Mouse (Mus musculus): ENCODE data around the gene Nmnat2. TPM values are rescaled to one million over a fixed set of nuclear protein-coding genes. Genes with fewer than 3 reads are reported as not detected.

The Nmnat2 gene
- total and polyA plus RNA-seq, 2 experiments from 2014 or later = 87.6 to 152 TPM

DNA sequence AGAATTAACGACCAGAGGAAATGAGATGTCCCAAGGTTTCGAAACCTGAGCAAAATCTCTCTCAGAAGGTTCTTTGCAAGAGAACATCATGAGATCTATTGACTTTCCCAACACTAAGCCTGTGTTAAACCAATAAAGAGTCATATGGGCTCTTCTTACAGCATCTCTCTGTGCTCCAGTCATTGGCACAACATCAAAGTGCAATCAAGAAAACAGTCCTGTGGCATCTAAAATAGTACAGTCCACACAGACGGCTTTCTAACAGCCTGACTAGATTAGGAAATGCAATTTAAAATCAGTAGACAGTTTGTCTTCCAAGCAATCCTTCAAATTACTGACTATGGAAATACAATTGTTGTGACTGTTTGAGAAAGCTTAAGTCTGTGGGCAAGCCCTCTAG lies 32.2 kb downstream of the Nmnat2 start:
- Histone ChIP-seq H3K27me3 (ENCODE audit: insufficient read depth, low read length) (no peaks in the 10 kb centered on the region), H3K4me3 (ENCODE audit: low read depth, low read length) (no peak overlapping the region), H3K36me3 (ENCODE audit: insufficient read depth, low read length) (no peaks in the 10 kb centered on the region), H3K4me1 (ENCODE audit: insufficient read depth, low read length) (no peaks in the 10 kb centered on the region), H3K9me3 (ENCODE audit: low read length) (no peaks in the 10 kb centered on the region), H3K4me2 (ENCODE audit: low read depth, low read length, poor library complexity, severe bottlenecking) (no peak overlapping the region), H3K27ac (ENCODE audit: low read depth, low read length) (no peak overlapping the region), H3K9ac (replicated peaks; ENCODE audit: low read length, poor library complexity, severe bottlenecking) (no peak overlapping the region)
- DNase-seq (ENCODE audit: low spot score) (no peak), ATAC-seq (ENCODE audit: low FRiP score) (no peak)
- no peak for TF ChIP-seq CTCF (IDR thresholded peaks at IDR 0.05)
- 73% methylated on average over 3 of the region's 3 CpGs for WGBS

DNA sequence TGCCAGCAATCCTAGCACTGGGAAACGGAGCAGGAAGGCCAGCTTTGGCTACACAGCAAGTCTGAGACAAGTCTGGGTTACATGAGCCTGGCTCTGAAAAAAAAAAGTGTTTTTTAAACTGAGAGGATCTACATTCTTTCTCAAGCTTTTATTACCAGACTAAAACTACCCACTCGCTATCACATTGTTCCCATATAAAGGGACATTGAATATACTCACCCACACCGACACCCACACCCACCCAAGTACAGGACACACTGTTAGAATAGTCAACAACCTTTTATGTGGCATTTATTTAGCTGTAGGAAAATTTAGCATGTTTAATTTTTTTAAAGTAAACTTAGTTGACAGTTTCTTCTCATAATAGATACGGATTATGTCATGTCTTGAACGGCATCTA lies 35.3 kb downstream of the Nmnat2 start:
- H3K9ac ChIP-seq (replicated peaks; ENCODE audit: low read length, poor library complexity, severe bottlenecking) = no peak overlapping the region
- 90% methylated on average over 5 of the region's 5 CpGs for WGBS
- DNase-seq (ENCODE audit: low spot score) (no peak), ATAC-seq (ENCODE audit: low FRiP score) (no peak)
- H3K4me2 ChIP-seq (ENCODE audit: low read depth, low read length, poor library complexity, severe bottlenecking) = no peak overlapping the region
- H3K4me3 ChIP-seq (ENCODE audit: low read depth, low read length) = no peak overlapping the region
- H3K27ac ChIP-seq (ENCODE audit: low read depth, low read length) = no peak overlapping the region
- H3K9me3 ChIP-seq (ENCODE audit: low read length) = no peaks in the 10 kb centered on the region
- no peak for TF ChIP-seq CTCF (IDR thresholded peaks at IDR 0.05)
- no peaks in the 10 kb centered on the region for H3K27me3 ChIP-seq (ENCODE audit: insufficient read depth, low read length)
- H3K36me3 ChIP-seq (ENCODE audit: insufficient read depth, low read length) = no peaks in the 10 kb centered on the region
- H3K4me1 ChIP-seq (ENCODE audit: insufficient read depth, low read length) = no peaks in the 10 kb centered on the region

DNA sequence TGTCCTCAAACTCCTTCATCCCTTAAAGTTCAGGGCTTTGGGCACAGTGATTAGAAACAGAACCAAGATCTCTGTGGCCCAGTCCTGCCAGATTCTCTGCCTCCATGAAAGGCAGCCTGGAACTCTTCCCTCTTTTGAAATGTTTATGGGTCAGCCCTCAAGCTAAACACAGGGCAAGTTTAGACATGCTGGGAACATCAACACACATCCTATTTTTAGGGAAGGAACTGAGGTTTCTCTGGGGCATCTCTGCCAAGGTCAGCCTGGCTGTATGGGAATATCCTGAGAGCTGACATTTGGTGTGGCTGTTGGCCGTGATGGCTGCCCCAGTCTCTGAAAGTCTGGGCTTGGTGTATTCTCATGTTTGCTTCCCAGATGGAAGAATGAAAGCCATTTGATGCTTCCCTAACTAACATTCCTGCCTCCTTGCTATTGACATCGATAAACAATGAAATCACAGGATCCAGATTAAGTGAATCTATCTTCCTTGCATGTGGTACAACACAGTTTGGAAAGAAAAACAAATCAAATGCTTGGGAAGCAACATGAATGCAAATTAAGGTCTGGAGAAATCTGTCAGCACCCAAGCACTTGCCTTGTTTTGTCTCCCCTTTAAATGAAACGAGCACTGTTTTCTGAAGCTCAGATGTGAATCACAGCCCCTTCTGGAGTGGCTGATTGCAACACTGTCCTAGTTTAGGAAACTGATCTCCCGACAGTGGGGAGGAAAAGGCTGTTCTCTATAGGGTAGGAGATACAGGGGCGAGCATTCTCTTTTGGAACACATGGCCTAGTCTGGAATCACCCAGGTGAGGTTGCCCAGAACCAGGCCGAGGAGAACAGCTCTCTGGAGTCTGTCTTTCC lies 37.7 kb downstream of the Nmnat2 start:
- 67% methylated on average over 6 of the region's 6 CpGs for WGBS
- Histone ChIP-seq H3K4me3 (ENCODE audit: low read depth, low read length) (no peak overlapping the region), H3K4me1 (ENCODE audit: insufficient read depth, low read length) (no peaks in the 10 kb centered on the region), H3K36me3 (ENCODE audit: insufficient read depth, low read length) (no peaks in the 10 kb centered on the region), H3K9ac (replicated peaks; ENCODE audit: low read length, poor library complexity, severe bottlenecking) (no peak overlapping the region), H3K27me3 (ENCODE audit: insufficient read depth, low read length) (no peaks in the 10 kb centered on the region), H3K4me2 (ENCODE audit: low read depth, low read length, poor library complexity, severe bottlenecking) (no peak overlapping the region), H3K9me3 (ENCODE audit: low read length) (no peaks in the 10 kb centered on the region), H3K27ac (ENCODE audit: low read depth, low read length) (no peak overlapping the region; the same call in 1 of the 2 replicates)
- DNase-seq (ENCODE audit: low spot score) = no peak
- no peak for ATAC-seq (ENCODE audit: low FRiP score)
- TF ChIP-seq CTCF (IDR thresholded peaks at IDR 0.05) = no peak

DNA sequence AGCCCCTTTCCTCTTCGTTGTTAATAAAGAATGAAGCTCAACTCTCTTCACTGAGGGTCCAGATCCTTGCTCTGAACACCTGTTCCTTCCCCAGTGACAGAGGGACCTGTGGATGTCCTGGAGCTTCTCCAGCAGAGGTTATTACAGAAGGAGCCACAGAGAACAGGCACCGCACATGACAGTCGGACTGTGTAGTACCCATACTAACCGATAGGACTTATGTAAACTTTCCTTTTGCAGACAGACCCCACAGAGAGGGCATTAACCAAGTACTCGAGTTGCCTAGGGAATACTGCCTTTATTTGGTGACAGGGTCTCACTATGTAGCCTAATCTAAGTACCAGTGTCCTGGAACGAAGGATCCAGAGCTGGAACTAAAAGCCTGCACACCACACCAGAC lies 39.0 kb downstream of the Nmnat2 start:
- no peak for TF ChIP-seq CTCF (IDR thresholded peaks at IDR 0.05)
- Histone ChIP-seq H3K4me3 (ENCODE audit: low read depth, low read length) (no peak overlapping the region), H3K9me3 (ENCODE audit: low read length) (no peaks in the 10 kb centered on the region), H3K36me3 (ENCODE audit: insufficient read depth, low read length) (no peaks in the 10 kb centered on the region), H3K4me2 (ENCODE audit: low read depth, low read length, poor library complexity, severe bottlenecking) (no peak overlapping the region), H3K27me3 (ENCODE audit: insufficient read depth, low read length) (no peaks in the 10 kb centered on the region), H3K9ac (replicated peaks; ENCODE audit: low read length, poor library complexity, severe bottlenecking) (no peak overlapping the region), H3K27ac (ENCODE audit: low read depth, low read length) (no peak overlapping the region), H3K4me1 (ENCODE audit: insufficient read depth, low read length) (no peaks in the 10 kb centered on the region; the same call in 1 of the 2 replicates)
- 78% methylated on average over 6 of the region's 6 CpGs for WGBS
- DNase-seq (ENCODE audit: low spot score) (no peak), ATAC-seq (ENCODE audit: low FRiP score) (no peak)

DNA sequence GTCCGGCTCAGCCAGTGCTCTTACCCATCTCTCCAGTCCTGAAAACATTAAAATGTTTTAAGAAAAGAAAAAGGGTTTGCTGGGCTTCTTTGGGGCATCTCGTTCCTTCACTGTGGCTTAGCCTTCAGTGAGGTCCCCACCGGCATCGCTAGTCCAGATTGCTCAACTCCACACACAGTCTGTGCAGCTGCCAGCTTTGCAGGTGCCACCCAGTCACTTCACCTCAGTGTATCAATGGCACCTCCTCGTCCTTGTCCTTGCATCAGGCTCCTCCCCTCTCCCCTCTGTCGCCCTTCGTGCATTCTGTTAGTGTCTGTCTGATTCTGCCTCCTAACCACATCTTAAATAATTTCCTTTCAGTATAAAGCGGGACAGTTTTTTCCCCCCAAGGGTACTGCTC lies 45.2 kb downstream of the Nmnat2 start:
- TF ChIP-seq CTCF (IDR thresholded peaks at IDR 0.05) = no peak
- Histone ChIP-seq H3K4me3 (ENCODE audit: low read depth, low read length) (no peak overlapping the region), H3K27me3 (ENCODE audit: insufficient read depth, low read length) (no peaks in the 10 kb centered on the region), H3K36me3 (ENCODE audit: insufficient read depth, low read length) (no peaks in the 10 kb centered on the region), H3K27ac (ENCODE audit: low read depth, low read length) (no peak overlapping the region), H3K9ac (replicated peaks; ENCODE audit: low read length, poor library complexity, severe bottlenecking) (no peak overlapping the region), H3K4me1 (ENCODE audit: insufficient read depth, low read length) (no peaks in the 10 kb centered on the region; the same call in 1 of the 2 replicates), H3K9me3 (ENCODE audit: low read length) (no peaks in the 10 kb centered on the region), H3K4me2 (ENCODE audit: low read depth, low read length, poor library complexity, severe bottlenecking) (no peak overlapping the region)
- DNase-seq (ENCODE audit: low spot score) = no peak
- 77% methylated on average over 8 of the region's 8 CpGs for WGBS
- no peak for ATAC-seq (ENCODE audit: low FRiP score)

DNA sequence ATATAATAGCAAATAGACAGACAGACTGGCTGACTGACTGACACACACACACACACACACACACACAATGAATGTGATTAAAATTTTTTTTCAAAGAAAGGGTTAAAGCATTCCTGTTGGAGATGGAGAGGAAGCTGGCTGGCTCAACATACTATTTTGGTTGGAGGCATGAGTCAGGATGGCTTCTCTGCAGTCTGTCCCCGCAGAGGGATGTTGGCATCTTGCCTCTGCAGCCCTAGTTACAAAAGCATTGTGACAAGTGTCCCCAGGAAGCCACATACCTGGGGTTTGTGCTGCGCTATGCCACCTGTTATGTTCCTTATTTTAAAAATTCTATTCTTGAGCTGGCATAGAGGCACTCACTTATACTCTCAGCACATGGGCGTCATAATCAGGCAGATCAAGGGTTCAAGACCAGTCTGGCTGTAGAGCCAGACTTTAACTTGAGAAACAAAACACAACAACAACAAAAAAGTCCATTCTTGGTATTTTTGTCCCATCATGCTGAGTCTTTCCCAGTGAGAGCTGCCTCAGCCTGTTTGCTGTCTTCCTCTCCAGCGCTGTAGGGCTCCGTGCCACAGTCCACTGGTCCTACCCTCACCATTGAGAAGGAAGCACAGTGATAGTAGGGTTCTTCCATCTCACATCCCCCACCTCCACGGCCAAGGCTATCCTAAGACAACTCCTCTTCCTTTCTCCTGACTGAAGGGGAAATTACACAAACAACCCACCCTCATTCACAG lies 45.9 kb downstream of the Nmnat2 start:
- no peak overlapping the region for H3K4me2 ChIP-seq (ENCODE audit: low read depth, low read length, poor library complexity, severe bottlenecking)
- no peak for TF ChIP-seq CTCF (IDR thresholded peaks at IDR 0.05)
- H3K9ac ChIP-seq (replicated peaks; ENCODE audit: low read length, poor library complexity, severe bottlenecking) = no peak overlapping the region
- no peaks in the 10 kb centered on the region for H3K27me3 ChIP-seq (ENCODE audit: insufficient read depth, low read length)
- WGBS = 79% methylated on average over 6 of the region's 6 CpGs
- no peaks in the 10 kb centered on the region; the same call in 1 of the 2 replicates for H3K4me1 ChIP-seq (ENCODE audit: insufficient read depth, low read length)
- H3K4me3 ChIP-seq (ENCODE audit: low read depth, low read length) = no peak overlapping the region
- ATAC-seq (ENCODE audit: low FRiP score) (no peak), DNase-seq (ENCODE audit: low spot score) (peak; percentile 50)
- no peak overlapping the region for H3K27ac ChIP-seq (ENCODE audit: low read depth, low read length)
- no peaks in the 10 kb centered on the region for H3K36me3 ChIP-seq (ENCODE audit: insufficient read depth, low read length)
- H3K9me3 ChIP-seq (ENCODE audit: low read length) = no peaks in the 10 kb centered on the region

All from midbrain, postnatal 0 days (tissue).